Mouse (Mus musculus) right cerebral cortex, postnatal 14 days (tissue): ENCODE results near the gene Use1.
"Not testable (repeated sequence)": the region's sequence is repeated elsewhere in the genome, so short reads cannot be mapped to it uniquely, and the experiment has no call there.

ENCODE experiments used
- DNase-seq: peaks from one replicate; pipeline ENCODE4 v3.0.0; 2022

The Use1 gene

GRCm38 (mm10) chr8:71366771-71367528, at the start of gene Use1:
Use1 (plus strand) TSS chr8:71366848.
- peak; percentile 84 for DNase-seq

GRCm38 (mm10) chr8:71318610-71319009, 48.0 kb upstream of the Use1 start:
- DNase-seq: not testable (repeated sequence)

GRCm38 (mm10) chr8:71319760-71320159, 46.9 kb upstream of the Use1 start:
- not testable (repeated sequence) for DNase-seq

GRCm38 (mm10) chr8:71322939-71323338, 43.7 kb upstream of the Use1 start:
- no peak for DNase-seq

GRCm38 (mm10) chr8:71324848-71325247, 41.8 kb upstream of the Use1 start:
- DNase-seq: no peak

GRCm38 (mm10) chr8:71337834-71338233, 28.8 kb upstream of the Use1 start:
- not testable (repeated sequence) for DNase-seq

- DNase-seq: no peak
These were observed 26.0 kb upstream of the Use1 start for GRCm38 (mm10) chr8:71340625-71341024.

- DNase-seq: no peak
These were observed 20.1 kb upstream of the Use1 start for GRCm38 (mm10) chr8:71346581-71346980.

GRCm38 (mm10) chr8:71351117-71351516, 15.5 kb upstream of the Use1 start:
- DNase-seq: no peak

GRCm38 (mm10) chr8:71351520-71351919, 15.1 kb upstream of the Use1 start:
- no peak for DNase-seq

GRCm38 (mm10) chr8:71358026-71358425, 8.6 kb upstream of the Use1 start:
- DNase-seq: no peak

- no peak for DNase-seq
These were observed 1.0 kb downstream of the Use1 start for GRCm38 (mm10) chr8:71367529-71368176.

- DNase-seq: no peak
These were observed 1.7 kb downstream of the Use1 start for GRCm38 (mm10) chr8:71368366-71368765.

- no peak for DNase-seq
These were observed 2.5 kb downstream of the Use1 start for GRCm38 (mm10) chr8:71369040-71369718.

GRCm38 (mm10) chr8:71370711-71371235, 4.1 kb downstream of the Use1 start:
- DNase-seq: no peak

- peak; percentile 96 for DNase-seq
These were observed 4.7 kb downstream of the Use1 start, which contains the start of gene Ocel1 for GRCm38 (mm10) chr8:71371236-71371848. Ocel1 (plus strand) TSS chr8:71371298.

GRCm38 (mm10) chr8:71372427-71372826, 5.8 kb downstream of the Use1 start:
- no peak for DNase-seq

GRCm38 (mm10) chr8:71373000-71373399, 6.4 kb downstream of the Use1 start:
- no peak for DNase-seq

GRCm38 (mm10) chr8:71374616-71375206, 8.1 kb downstream of the Use1 start:
- DNase-seq: no peak

GRCm38 (mm10) chr8:71375581-71376422, 9.2 kb downstream of the Use1 start:
- DNase-seq: peak; percentile 77

GRCm38 (mm10) chr8:71376423-71377030, 9.9 kb downstream of the Use1 start:
- no peak for DNase-seq
